Mouse (Mus musculus): ENCODE measurements at regions not wholly inside any gene's neighbourhood (a gene's known extent, or its start where the extent isn't known, plus 50 kb on each side); places are given as distances from the start of the nearest gene placed in this dataset.

- DNase-seq (ENCODE audit: low read depth), result no peak
Measured at GRCm38 (mm10) chr3:60311178-60311577, 161.5 kb upstream of the Mbnl1 start.

- DNase-seq (ENCODE audit: low read depth), result peak; percentile 71
Measured at GRCm38 (mm10) chr3:60320213-60320936, 152.3 kb upstream of the Mbnl1 start.

DNA sequence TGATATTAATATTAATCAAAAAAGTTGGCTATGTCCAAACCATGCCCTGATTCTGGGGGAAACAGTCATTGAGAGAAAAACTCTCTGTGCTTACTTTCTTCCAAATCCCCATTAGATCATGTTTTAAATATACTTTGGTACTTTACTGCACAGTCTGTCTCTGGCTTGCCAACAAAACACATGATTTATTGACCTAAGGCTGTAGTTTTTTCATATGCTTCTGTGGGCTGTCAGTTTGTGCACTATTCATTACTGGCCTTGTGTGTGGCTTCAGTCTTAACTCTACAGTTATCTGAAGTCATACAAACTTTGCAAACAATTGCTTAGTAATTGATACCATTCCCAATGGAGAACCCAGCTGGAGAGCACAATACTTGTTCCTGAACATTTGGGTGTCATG, 149.1 kb upstream of the Mbnl1 start:
- no peak for DNase-seq (ENCODE audit: low read depth)

DNA sequence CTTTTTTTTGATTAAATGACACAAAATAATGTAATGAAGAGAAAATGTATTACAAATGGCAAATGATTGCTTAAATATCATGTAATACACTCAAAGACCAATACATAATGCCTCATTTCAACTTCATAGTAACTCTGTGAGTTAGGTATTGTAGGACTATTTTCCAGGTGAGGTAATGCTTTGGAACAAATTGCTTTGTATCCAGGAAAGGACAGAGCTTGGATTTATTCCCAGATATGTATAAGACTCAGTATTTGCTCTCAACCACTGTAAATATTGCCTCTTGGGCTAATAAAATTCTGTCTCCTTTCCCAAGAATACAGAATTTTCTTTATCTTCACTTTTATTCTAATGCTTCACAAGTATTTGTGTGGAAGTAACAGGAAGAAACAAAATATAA, 148.2 kb upstream of the Mbnl1 start:
- DNase-seq (ENCODE audit: low read depth), result no peak

- no peak for DNase-seq (ENCODE audit: low read depth)
Measured at GRCm38 (mm10) chr3:60324969-60325368, 147.7 kb upstream of the Mbnl1 start.

- no peak for DNase-seq (ENCODE audit: low read depth)
Measured at GRCm38 (mm10) chr3:60332460-60332859, 140.2 kb upstream of the Mbnl1 start.

GRCm38 (mm10) chr3:60333669-60334068, 139.0 kb upstream of the Mbnl1 start:
- DNase-seq (ENCODE audit: low read depth), result no peak

- no peak for DNase-seq (ENCODE audit: low read depth)
Measured at GRCm38 (mm10) chr3:60334133-60334532, 138.5 kb upstream of the Mbnl1 start.

- DNase-seq (ENCODE audit: low read depth), result no peak
Measured at GRCm38 (mm10) chr3:60346390-60346789, 126.2 kb upstream of the Mbnl1 start.

- DNase-seq (ENCODE audit: low read depth), result no peak
Measured at GRCm38 (mm10) chr3:60347049-60347448, 125.6 kb upstream of the Mbnl1 start.

DNA sequence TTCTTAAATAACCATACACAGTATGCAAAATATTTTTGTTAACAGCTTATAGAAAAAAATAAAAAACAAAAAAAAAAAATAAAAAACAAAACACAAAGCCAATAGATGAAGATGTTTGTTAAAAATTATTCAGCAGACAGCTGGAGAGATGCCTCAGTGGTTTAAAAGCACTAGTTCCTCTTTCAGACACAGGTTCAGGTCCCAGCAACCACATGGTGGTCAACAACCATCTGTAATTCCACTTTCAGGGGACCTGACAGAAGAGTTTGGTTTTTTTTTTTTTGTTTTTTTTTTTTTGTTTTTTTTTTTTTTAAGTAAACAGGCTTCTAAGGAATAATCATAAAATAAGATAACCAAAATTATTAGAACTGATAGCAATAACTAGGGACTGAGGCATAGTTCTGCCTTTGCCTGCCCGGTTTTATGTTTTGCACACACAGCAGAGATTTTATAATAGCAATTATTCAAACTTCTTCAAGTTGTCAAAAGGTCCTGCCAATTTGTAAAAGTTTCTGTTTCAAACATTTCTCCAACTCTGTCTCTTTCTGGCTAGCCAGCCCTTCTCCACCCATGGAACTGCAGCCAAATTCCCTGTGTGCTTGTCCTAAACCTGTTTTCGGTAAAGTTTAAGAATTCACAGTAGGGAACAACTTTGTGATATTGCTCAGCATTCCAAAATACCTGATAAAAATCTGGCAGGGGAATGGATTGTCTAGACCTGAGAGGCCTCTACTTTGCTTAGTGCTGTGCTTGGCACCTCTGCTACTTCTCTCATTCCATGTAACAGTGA, 101.3 kb upstream of the Mbnl1 start:
- no peak for DNase-seq (ENCODE audit: low read depth)

DNA sequence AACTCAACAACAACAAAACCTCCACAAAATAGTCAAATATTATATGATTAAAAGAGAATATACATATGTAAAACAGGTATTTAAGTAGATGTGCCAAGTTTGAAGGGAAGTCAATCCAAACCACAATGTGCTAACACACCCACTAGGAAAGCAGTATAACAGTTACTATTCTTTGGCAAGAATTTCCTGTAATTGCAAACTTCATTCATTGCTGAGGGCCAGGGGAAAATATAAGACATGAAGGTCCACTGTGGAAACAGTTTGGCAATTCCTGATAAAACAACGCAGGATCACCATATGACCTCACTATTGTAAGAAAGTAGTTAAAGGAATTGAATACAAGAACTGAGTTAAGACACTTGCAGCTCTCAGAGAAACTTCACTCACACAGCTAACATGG, 99.0 kb upstream of the Mbnl1 start:
- no peak for DNase-seq (ENCODE audit: low read depth)

DNA sequence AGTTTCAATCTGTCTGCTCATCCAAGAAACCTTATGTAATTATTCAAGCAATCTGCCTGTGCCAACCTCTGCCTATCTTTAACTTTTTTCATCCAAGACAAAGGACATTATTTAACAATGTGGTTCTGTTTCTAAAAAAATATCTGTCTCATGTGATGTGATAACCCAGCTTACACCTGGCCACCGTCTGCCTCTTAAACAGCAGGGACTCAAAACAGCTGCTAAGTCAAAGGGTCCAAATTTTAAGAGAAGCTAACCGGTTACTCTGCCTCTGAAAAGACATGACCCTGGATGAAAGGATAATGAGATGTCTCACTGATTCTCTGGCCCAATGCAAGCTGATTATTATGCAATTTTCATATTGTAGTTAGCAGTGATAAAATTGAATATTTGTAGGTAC, 84.0 kb upstream of the Mbnl1 start:
- DNase-seq (ENCODE audit: low read depth), result no peak

DNA sequence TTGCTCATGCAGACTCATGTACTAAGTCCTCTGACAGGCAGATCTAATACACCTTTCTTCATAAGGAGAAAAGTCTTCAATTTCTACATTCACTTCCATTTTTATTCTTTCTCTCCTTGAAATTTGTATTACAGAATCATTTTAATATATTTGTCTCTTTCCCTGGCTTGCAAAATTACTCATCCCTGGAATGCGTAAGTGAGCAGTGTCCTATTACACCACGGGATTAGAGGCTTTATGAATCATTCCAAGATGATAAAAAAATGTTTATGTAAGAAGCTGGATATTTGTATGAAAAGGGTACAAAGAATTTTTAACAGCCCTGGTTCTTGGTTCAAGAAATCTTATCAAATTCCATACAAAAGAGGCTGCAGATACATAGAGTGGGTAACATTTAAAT, 83.6 kb upstream of the Mbnl1 start:
- no peak for DNase-seq (ENCODE audit: low read depth)

DNA sequence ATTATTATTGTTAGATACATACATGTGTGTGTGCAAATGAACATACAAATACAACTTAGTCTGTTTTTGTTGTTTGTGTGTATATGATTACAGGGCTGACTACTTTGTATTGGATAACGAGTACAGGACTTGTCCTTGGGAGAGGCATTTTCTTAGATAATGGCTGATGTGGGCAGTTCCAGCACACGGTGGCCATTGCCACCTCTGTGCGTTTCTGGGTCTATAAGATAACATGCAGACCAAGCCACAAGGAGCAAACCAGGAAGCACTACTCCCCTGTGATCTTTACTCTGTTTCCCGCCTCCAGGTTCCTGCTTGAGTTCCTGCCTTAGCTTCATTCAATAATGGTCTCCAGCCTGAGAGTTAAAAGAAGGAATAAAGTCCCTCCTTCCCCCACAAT, 77.3 kb upstream of the Mbnl1 start:
- no peak for DNase-seq (ENCODE audit: low read depth)

DNA sequence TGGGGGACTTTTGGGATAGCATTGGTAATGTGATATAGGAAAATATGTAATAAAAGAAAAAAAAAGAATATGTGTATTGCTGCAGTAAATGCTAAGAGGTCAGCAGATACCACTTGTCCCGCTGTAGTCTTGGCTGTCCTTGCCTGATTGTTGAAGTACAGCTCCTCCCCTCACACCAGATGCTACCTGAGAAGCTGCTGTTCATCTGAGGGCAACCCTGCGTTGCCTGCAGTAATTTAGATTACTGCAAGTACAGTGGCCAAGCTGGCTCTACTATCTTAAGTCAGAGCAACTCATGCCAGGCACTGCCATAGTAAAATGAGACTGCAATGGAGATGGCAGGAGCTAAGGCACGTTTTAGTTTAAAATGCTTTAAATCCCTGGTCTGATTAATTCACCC, 75.7 kb upstream of the Mbnl1 start:
- no peak for DNase-seq (ENCODE audit: low read depth)

DNA sequence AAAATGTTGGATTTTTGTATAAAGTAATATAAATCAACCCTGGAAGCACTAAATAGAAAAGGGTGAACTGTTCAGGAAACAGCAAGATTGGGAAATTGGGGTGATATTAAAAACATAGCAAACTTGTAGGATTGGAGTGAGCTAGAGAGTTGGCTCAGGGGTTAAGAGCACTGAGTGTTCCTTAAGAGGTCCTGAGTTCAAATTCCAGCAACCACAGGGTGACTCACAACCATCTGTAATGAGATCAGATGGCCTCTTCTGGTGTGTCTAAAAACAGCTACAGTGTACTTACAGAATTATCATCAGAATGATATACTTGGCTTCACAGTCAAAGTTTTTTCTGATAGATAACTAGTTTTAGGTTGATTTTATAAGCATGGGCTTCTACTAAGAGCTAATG, 73.8 kb upstream of the Mbnl1 start:
- no peak for DNase-seq (ENCODE audit: low read depth)

DNA sequence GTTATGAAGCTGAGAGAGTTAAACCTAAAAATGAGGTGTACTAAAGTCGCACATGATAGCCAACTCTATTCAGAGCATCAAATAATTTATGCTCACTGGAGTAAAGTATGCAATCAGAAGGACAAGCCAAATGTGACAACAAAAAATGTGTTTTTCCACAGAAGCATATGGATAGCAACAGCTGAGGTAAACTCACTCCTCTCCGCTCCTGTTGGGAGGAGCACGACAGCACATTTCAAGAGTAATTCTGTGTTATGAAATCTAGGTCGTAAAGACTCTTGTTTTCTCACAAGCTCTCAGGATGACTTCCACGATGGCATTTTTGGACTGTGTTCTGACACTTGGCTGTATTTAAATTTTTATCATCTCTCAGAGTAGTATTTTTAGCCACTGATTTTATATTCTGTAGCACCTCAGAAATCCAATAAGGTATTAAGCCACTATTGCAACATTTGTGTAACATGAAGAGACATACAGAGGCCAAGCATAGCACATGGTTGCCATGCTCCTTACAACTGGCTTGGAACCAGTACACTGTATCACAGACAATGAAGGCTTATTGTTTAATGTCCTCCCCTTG, 70.3 kb upstream of the Mbnl1 start:
- DNase-seq (ENCODE audit: low read depth), result no peak

DNA sequence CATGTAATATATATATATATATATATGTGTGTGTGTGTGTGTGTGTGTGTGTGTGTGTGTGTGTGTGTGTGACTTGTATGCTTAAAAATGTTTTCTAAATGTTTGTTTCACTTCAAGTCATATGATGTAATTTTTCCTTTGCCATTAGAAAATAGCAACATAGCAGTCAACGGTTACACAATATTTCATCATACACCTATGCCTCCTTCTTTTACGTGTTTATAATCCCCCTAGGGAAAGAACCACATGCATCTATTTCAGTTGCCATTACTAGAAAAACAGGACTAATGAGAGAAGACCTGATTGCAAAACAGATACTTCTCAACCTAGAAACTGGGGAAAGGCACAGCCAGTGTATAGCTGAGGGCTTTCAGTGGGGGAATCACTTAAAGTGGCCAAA, 65.2 kb upstream of the Mbnl1 start:
- DNase-seq (ENCODE audit: low read depth), result no peak

- DNase-seq (ENCODE audit: low read depth), result peak; percentile 57
Measured at GRCm38 (mm10) chr3:60407906-60408305, 64.7 kb upstream of the Mbnl1 start.

DNA sequence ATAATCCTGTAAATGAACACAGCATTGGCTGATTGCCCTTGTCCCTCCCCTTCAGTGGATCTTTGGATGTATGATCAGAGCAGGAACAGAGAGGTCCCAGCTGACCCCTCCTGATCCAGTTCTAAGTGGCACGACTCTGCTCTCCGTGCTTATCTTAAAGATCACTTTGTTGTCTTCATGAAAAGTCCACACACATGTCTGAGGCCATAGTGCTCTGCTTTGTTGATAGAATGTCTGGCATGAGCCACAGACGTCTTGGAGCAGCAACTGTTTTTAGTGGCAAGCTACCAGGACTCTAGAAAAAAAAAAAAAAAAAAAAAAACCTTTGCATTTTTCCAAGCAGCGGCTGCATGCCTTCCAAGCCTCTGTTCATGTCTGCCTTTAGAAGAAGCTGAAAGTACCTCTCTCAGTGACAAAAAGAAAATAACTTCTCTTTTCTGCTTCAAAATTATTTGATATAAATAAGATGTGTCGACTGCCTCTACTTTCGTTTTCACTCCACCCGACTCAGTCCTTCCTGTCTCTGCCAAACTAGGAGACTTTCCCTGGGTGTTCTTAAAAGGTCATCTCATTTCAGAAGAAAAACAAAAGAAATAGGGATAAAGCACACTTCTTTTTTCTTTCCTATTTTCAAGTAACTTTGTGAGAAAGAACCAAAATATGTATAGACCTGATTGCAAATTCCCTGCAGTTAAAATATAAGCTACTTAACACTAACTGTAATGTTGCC, 63.9 kb upstream of the Mbnl1 start:
- peak; percentile 86 for DNase-seq (ENCODE audit: low read depth)

DNA sequence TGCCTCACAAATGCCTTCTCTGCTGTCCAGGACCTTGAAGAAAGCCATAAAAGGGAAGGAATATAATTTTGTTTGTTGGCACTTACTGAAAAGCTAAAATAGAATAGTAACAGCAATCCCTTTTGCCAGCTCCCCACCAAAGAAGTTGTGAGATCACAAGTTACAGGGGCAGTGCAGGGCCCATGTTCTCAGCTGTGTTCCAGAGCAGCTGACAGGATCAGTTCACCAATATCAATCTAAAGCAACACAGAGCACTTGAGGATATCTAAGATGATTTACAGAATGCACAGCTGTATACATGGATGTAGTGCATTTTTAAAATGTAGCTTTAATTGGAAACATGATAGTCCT, 63.4 kb upstream of the Mbnl1 start:
- no peak for DNase-seq (ENCODE audit: low read depth)

GRCm38 (mm10) chr3:60411746-60412145, 60.9 kb upstream of the Mbnl1 start:
- no peak for DNase-seq (ENCODE audit: low read depth)

All from induced T-regulatory cell, adult 2 months (primary cell).